Mouse (Mus musculus) adrenal gland (tissue): ENCODE measurements around the gene Iqgap2.

Experiments used
- intact Hi-C: fragments of 180-260 bp; cut with DNase I; formaldehyde crosslinking; loops from one replicate; pipeline ENCODE4 v1.15.1; 2025

Iqgap2 gene

DNA sequence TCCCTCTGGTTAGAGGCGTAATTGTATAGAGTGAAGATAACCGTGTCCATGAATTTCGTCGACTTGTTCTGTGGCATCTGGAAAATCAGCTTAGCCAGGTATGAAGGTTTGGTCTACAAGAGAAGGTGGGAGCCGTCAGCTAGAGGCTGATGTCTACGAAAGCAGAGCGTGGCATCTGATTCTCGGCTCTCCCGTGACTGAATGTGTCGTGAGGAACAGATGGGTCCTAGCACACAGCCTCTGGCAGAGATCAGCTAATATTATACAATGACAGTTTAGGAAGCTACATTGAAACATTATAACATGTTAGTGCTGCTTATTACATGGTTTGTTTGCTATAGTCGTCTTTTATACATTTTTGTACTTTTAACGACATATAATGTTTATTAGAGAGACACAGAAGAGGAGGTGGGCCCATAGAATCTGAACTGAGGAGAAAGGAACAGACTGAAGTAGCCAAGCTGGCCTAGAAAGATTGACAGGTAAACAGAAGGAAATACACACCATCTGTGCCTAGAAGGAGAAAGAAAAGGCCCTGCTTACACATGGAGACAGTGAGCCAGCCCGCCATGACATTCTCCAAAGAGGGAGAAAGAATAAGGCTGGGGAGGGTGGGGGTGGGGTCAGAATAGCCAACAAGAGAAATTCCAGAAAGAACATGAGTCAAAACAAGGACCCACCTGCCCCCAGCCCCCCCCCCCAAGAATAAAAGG is 225.9 kb downstream of the Iqgap2 start:
- intact Hi-C loops: loop anchor here (2.0 kb wide), 1 partner anchor 103 kb away; no protein-coding TSS in a partner anchor

DNA sequence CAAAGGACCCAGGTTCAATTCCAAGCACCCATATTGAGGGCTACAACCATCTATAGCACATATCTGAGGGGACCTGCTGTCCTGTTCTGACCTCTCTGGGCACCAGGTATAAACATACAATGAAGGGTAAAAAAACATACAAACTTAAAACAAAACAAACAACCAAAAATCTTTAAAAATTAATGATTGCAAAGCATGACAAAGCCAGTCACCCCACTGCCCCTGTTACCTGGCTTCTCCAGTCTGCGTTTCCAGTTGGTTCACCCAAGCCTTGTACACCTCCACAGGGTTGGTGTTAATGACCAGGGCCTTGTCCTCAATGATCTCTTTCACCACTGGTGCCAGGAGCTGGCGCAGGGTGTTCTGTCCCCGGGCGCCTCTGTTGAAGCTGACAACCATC is 227.9 kb downstream of the Iqgap2 start:
- intact Hi-C loops: no loop called here

DNA sequence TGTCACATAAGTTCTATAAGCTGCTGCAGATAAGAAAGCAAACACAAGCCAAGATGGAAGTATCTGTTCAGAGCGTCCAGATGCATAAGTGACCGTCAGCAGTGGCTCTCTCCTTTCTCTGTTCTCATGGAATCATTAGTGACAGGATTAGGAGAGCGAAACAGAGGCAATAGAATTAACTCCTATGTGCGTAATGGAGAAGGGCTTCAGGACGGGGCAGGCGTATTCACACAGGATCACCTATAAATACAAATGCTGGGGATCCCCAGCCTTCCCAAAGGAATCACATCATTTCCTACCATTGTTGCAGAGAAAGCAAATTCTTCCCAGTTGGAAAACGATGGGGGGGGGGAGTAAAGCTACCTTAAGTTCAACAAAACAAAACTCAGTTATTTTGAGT is 232.3 kb downstream of the Iqgap2 start:
- intact Hi-C loops: no loop called here

DNA sequence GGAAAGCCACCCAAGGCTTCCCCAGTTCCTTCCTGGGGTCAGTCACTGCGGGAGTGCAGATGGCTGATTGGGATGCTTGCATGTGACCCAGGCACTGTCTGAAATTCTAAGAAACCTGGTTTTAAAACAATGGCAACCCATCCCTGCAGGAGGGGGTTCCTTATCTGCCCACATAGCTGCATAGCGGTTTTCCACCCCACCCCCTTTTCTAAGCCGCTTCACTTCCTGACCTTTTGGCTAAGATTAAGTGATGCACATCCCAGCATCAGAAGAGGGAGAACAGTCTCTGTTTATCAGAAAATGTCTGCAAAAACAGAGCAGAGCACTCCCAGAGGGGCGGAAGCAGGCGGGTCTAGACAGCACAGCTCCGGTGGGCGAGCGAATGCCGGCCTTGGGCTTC is 234.6 kb downstream of the Iqgap2 start:
- intact Hi-C loops: no loop called here

- intact Hi-C loops: no loop called here
Observed at GRCm38 (mm10) chr13:95655284-95655683, 236.4 kb downstream of the Iqgap2 start.

- intact Hi-C loops: no loop called here
Observed at GRCm38 (mm10) chr13:95653696-95654095, 238.0 kb downstream of the Iqgap2 start.

- intact Hi-C loops: no loop called here
Observed at GRCm38 (mm10) chr13:95651870-95652668, 239.7 kb downstream of the Iqgap2 start.

GRCm38 (mm10) chr13:95649941-95650340 is 241.8 kb downstream of the Iqgap2 start:
- intact Hi-C loops: no loop called here

- intact Hi-C loops: no loop called here
Observed at GRCm38 (mm10) chr13:95647248-95647647, 244.5 kb downstream of the Iqgap2 start.

GRCm38 (mm10) chr13:95646687-95647111 is 245.0 kb downstream of the Iqgap2 start:
- intact Hi-C loops: no loop called here

DNA sequence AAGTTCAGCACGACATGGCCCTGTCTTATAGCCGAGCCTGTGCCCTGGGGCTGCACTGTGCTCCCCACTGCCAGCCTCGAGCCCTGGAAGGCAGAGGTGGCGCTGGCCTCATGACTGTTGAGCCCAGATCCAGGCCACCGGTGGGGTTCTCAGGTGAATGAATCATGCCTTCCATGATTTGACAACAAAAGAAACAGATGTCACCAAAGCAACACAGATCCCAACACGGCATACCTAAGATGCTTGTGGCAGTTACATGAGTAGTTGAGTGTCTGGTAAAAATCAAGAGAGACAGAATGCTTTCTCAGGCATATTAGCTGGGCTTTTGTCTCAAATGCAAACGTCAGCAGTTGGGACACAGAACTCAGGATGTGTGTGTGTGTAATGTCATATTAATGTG is 248.0 kb downstream of the Iqgap2 start:
- intact Hi-C loops: no loop called here

GRCm38 (mm10) chr13:95641061-95641986 is 250.4 kb downstream of the Iqgap2 start:
- intact Hi-C loops: no loop called here

DNA sequence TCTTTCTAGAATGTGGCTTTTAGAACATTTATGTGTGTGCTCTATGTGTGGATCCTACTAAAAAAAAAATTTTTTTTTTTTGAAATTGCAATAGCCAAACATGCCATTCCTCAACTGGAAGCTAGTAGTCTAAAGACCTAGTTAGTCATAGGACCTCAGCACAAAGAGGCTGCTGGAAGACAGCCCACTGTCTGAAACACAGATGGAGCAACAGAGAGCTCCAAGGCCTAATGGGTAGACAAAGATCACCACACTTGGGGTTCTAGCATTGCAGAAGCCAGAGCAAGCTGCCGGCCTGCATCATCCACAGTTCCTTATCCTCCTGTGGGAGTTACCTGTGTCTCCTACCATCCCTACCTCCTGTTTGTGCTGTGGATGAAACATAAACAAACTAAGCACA is 251.3 kb downstream of the Iqgap2 start:
- intact Hi-C loops: no loop called here

DNA sequence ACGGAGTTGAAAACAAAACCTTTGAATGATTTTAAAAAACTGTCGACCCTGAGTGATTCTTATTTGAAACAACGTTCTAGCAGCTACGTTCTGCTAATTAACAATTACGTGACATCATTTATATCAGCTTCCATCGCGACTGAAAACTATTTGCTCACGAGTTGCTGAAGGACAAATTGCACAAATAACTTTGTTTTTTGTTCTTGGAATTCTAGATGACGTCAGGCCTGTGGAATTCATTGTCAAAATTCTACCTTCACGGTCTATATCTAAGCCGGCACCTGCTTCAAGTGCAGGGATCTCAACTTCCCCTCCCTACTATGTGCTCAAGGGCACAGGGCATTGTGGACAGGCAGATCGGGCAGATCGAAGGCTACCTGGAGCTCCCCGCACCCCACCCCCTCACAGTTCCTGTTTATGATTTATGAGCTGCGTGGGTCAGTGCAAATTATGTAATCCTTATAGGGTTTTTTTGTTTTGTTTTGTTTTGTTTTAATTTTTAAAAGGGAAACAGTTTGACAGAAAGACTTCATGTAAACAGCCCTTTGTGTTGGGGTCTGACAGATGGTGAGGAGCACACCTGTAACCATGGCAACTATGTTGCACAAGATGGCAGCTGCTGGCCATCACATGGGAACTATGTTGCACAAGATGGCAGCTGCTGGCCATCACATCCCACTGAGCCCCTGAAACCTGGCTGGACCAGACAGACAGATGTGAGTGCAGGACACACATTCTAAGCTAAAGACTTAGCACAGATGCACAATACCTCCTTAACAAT is 252.2 kb downstream of the Iqgap2 start:
- intact Hi-C loops: no loop called here

- intact Hi-C loops: no loop called here
Observed at GRCm38 (mm10) chr13:95638894-95639293, 252.8 kb downstream of the Iqgap2 start.

- intact Hi-C loops: no loop called here
Observed at GRCm38 (mm10) chr13:95637737-95638136, 254.0 kb downstream of the Iqgap2 start.

- intact Hi-C loops: no loop called here
Observed at GRCm38 (mm10) chr13:95635301-95635700, 256.4 kb downstream of the Iqgap2 start.

- intact Hi-C loops: no loop called here
Observed at GRCm38 (mm10) chr13:95634451-95634850, 257.3 kb downstream of the Iqgap2 start.

- intact Hi-C loops: no loop called here
Observed at GRCm38 (mm10) chr13:95633384-95633783, 258.3 kb downstream of the Iqgap2 start.

DNA sequence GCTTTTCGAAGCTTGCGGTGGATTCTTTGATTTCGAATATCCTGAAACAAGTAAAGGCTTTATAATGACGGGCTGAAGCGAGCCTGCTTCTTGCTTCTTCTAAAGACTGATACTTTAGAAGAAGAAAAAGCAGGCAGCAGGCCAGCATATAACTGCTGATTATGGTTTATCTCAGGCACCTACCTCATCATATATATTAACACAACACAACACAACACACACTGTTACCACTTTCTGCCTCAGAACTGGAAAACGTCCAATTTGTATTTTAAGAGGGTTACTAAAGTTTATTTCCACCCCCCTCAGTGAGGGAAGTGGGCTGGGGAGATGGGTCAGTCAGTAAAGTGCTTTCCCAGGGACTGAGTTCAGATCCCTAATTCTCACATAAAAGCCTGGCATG is 259.6 kb downstream of the Iqgap2 start:
- intact Hi-C loops: no loop called here

- intact Hi-C loops: no loop called here
Observed at GRCm38 (mm10) chr13:95630747-95631146, 261.0 kb downstream of the Iqgap2 start.
